Mouse (Mus musculus) spleen, embryonic (tissue): Measurements from ENCODE around the gene Hacl1.

Experiments used
- CTCF ChIA-PET: fragments of 350-600 bp; sonication (Branson Sonifier 250); formaldehyde crosslinking; loops from one replicate; lab custom pipeline; 2022; lab: Charles Lee

The Hacl1 gene

DNA sequence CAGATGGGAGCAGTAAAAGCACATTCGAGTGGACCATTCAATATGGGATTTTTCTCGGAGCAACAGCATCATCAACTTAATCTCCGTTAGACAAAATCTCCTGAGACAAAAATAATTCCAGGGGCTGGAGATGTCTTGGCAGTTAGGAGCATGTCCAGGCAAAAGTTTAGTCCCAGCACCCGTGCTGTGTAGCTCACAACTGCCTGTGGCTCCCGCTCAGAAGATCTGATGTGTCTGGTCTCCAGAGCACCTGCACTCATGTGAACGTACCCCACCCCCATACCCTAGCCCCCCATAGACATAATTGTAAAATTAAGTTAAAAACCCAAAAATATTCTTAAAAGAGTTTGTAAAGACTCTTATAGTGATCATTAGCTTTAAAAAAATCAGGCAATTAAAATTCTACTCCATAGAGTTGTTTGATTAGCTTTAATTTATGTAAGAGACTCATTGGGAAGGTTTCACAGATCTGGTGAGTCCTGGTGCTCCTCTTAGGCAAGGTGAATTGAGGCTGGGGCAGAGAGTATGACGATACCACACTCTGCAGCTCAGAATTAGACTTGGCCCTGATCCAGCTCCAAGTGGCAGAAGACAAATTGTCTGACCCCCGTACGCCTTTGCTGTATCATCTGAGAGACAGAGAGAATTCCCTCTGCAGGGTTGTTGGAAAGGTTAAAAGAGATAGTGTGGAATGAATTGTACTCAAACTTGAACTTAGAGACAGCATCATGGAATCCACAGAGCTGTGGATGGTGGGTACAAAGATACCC is 62.9 kb downstream of the Hacl1 start:
- CTCF ChIA-PET, result interaction anchor here (0.6 kb wide), 1 partner anchor 62 kb away, joined by 13 read pairs; the partner anchor contains the start of genes Btd and Gm49387

DNA sequence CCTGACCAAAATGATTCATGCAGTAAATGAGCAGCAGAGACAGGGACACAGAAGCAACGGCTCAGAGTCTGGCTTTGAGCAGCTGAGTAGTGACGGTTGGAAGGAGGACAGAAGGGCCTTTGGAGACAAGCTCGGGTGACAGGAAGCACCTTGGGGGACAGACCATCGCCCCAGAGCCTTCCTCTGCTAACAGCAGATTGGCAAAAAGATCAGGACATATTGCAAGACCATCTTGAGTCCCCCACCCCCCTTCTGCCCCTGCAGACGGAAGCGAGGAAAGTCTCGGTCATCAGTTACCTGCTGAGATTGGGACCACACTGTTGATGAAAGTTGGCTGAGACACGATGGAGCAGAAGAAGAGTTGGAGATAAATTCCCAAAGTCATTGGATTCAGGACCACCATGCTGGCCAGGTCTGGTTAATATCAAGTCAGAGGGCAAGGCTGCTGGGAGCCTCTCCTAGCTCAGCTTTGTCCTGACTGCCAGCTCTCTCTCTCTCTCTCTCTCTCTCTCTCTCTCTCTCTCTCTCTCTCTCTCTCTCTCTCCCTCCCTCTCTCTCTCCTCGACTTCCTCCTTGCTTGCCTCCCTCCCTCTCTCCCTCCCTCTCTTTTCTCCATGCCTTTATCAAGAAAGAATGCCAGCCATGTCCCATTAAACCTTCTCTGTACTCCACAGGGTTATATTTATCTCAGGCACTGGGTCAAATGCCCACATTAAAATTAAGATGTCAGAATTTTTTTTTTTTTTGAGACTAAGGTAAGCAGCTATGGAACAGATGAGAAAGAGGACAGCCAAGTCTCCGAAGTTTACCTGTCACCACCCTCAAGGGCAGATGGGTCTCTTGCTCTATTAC is 64.0 kb downstream of the Hacl1 start:
- CTCF ChIA-PET, result interaction anchor here (0.7 kb wide), 2 partner anchors 65 to 1216 kb away, joined by 8 to 11 read pairs; no protein-coding TSS in a partner anchor

DNA sequence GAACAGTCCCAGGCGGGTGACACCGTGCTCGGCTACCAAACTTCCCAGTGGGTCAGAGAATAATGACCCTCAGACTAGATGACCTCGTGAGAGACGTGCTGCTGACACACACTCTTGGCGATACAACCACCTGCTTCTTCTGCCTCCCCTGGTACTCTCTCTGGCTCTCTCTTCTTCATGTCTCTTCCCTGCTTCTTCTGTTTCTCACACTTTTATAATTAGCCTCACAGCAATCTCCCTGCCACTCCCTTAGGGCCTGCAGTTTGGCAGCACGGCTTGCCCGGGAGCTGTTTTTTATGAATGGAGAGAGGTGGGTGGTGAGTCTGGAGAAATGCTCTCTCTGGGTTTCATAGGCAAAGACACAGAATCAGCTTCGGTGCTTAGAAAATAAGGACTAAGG is 65.2 kb downstream of the Hacl1 start:
- CTCF ChIA-PET, result no interaction called here

DNA sequence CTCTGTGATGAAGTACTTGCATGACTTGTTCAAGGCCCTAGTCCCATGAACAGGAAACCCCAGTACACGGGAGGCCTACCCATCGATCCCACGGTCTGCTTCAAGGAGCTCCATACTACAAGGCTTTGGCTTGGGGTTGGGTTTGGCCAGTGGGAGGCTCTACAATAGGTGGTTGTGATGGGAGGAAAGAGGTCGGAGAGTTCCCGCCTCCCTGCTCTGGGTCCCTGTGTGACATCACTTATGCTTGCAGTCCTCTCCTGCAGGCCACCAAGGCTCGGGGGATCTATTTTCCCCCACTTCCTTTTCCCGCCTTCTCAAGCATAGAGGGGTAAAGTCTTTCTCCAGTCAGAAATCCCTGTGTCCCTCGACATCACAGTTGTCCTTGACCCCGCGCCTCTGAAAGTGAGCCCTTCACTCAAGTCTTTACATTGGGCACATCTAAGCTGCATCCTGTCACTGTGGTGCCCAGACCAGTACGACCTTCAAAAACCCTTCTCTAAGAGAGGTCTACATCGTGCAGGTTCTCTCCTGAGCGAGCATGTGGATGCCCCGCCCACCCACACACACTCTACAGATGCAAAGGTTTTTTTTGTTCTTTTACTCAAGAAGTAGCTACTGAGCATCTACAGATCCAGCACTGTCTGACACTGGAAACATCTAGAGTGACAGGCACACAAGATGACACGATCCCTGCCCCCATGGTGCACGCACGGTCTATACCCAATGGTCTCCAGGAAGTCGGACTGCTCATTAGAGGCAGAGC is 66.0 kb downstream of the Hacl1 start:
- CTCF ChIA-PET, result no interaction called here

DNA sequence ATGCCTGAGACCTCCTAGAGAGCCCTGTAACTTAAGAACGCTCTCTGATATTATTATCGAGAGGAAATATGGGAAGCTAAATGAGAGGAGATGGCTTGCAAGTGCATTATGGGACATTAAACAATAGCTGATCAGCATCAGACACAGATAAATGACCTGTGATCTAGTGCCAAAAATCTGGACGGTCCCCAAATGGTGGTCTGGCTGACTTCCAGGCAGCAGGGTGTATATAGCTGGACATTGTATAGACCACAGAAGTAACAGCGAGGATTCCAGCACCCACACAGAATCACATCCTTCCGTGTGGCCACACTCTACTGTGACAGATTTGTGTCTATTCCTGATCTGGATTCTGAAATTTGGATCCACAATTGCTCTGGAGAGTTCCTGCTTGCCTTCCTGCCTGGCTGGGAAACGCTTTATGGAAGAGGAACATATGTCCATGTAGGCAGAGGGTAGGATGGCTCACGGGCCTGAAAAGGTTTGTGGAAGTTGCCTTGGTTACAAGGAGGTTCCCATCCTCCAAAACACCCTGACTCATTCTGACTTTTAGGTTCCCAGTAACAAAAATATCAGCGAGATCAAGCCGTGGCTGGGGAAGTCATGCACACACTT is 68.4 kb downstream of the Hacl1 start:
- CTCF ChIA-PET, result no interaction called here

DNA sequence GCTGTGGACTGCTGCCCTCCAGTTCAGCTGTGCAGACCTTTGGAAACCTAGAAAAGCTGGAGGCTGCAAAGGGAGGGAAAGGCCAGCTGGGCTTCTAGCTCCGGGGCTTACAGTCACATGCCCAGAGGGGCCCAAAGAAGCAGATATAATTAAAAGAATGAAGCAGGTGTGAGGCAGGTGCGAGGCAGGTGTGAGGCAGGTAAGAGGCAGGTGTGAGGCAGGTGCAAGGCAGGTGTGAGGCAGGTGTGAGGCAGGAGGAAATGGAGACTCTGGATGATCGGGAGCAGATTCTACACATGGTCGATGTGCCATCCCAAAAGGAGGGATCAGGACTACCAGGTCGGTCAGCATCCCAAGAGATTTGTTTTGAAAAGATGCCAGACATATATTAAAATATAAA is 69.7 kb downstream of the Hacl1 start:
- CTCF ChIA-PET, result no interaction called here

DNA sequence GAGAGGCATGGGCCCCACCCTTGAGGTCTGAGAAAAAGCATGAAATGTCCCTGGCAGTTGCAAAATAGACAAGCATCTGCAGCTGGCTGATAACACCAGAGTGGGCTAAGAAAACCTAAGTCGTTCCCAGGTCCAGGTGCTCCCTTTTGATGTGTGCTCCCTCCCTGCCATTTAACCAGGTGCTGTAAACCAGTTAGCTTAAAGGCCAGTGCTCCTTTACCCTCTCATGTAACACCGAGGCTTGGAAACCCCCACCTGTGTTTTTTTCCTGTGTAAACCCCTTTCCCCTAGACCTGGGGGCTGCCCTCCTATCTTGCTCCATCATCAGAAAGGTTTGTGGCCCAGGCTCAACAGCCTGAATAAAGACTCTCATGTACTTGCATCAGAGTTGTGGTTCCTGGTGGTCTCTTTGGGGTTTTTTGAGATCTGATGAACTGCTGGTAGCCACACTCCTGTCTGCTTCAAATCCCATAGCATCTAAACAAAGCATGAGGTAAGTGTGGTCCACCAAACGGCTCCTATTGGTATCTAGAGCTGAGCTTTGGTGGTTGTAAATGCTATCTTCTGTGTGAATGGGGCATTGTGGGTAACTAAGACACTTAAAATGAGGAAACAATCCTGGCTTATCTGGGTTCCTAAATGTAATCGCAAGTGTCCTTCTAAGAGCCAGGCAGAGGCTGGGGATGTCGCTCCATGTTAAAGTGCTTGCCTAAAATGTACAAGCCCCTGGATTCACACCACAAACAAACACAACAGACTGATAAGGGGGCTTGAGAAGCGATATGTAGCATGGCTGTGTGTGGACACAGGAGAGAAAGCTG is 70.7 kb downstream of the Hacl1 start:
- CTCF ChIA-PET, result no interaction called here

DNA sequence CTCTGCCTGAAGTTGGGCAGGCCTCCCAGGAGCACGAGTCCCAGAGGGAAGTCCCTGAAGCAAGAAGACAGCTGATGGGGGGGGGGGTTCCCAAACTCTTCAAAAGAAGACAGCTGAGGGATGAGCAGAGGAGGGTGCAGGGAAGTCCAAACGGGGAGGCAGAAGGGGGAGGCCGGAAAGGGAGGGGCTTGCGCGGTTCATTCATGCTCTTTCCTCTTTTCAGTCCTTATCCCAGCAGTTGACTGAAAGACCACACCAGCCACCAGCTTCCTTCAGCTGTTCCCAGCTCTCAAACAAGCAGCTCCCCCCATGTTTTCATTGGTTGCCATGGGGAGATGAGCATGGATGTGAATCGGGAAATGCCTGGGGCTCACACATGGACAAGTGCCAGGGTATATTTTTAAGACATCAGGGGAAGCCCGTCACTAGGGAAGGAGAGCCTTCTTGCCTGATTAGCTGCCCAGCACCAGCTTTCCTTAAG is 71.9 kb downstream of the Hacl1 start:
- CTCF ChIA-PET, result no interaction called here

DNA sequence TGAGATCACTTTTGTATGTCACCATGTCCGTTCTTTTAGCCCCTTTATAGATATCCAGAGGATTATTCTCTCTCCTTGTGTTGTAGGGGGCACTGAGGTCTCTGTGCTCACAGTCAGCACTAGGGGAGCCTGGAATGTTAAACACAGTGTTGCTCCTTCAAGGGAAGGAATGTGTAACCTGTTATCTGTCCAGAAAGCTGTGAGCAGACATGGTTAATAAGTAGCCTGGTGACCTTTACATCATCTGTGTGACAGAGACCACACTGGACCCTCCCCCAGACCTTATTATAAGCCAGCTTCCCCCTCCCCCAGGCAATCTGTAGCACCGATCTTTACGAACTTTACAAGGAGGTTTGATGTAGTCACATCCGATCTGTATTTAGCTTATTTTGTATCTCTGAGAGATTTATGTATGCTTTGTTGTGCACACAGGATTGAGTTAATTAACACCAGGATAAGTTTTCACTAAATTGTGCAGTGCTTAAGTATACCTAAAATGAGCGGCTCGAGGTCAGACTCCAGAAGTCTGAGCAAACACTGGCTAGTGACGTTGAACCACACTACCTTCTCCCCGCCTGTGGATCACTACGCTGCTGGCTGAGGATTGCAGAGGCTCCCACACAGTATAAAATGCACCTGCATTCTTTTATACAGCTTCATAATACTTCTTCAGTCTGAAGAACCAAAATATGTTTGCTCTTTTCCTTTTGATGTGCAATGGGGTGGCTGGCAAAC is 75.4 kb downstream of the Hacl1 start:
- CTCF ChIA-PET, result interaction anchor here (0.6 kb wide), 1 partner anchor 45 kb away, joined by 3 read pairs; no protein-coding TSS in a partner anchor

DNA sequence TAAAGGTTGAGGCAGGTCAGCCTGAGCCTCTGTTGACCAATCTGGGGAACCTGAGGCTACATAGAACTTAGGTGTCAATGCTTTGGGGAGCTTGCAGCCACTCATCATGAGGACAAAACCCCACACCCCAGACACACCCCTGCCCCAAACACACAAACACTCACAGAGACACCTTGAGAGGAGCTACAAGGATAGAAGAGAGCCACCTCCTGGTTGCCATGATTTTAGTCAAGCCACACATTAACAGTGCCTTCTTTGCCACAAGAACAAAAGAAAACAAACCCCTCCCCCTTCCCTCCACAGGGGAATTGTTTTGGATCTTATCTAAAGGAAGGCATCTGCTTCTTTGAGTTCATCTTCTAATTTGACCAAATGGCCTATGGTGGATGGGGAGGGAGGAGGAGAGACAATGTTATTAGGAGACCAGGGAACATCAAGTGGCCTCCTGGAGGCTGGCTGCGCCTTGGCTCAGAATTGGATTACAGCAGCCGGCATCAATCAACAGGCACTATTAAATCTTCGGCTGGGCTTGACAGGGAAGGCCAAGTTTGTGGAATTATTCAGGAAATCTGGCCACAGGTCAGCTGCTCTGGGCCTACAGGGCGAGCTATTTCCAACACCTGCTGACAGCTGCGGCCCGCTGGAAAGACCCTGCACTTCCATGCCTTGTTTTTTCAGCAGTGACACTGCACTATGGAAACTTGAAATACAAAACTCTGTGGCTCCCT is 76.5 kb downstream of the Hacl1 start:
- CTCF ChIA-PET, result interaction anchor here (0.6 kb wide), 1 partner anchor 46 kb away, joined by 3 read pairs; no protein-coding TSS in a partner anchor

DNA sequence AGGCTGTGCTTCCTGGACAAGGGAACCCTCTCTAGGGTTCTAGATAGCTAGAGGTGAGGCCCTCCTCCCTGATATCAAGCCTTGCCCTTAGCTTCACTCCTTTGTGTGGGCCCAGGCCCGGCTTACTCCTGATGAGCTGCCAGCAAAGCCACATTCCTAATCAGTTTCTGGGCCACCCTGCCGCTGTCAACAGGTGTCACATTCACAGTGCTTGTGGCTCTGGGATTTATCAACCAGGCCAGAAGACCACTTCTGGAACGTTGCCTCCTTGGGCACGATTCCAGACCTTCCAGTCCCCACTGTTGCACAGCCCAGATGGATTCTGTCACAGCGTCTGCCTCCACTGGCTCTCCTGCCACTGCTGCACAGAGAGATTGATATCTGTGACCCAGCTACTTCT is 80.2 kb downstream of the Hacl1 start:
- CTCF ChIA-PET, result no interaction called here

DNA sequence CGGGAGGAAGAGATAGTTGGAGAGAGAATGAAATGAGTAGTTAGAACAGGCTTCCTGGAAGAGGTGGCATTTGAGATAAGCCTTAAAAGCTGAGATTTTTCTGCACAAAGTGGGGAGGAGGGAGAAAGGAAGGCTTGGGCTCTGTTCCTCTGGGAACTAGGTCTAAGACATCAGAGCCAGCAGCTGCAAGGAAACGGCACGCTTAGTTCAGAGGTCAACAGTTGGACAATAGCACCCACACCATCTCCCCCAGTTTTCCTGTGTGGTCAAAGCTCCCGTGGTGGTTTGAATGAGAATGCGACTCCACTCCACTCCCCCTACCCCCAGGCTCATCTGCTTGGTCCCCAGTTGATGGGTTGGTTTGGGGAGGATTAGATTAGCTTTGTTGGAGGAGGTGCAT is 81.9 kb downstream of the Hacl1 start:
- CTCF ChIA-PET, result no interaction called here

DNA sequence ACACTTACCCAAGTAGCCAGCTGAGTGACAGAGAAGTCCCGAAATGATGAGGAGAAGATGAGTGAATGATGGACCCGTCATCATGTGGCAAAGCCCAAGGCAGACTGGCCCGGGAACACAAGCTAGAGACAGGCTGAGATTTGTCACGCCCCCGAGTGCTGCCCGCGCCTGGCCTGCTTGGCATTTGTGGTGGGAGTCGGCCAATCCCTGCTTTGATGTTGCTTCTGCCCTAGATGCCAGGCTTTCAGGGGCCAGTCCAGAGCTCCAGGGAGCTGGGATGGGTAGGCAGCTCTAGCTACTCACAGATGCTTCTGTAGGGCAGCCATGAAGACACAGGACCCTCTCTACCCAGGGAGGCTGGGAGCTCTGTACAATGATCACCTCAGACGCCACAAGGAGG is 83.3 kb downstream of the Hacl1 start:
- CTCF ChIA-PET, result no interaction called here

DNA sequence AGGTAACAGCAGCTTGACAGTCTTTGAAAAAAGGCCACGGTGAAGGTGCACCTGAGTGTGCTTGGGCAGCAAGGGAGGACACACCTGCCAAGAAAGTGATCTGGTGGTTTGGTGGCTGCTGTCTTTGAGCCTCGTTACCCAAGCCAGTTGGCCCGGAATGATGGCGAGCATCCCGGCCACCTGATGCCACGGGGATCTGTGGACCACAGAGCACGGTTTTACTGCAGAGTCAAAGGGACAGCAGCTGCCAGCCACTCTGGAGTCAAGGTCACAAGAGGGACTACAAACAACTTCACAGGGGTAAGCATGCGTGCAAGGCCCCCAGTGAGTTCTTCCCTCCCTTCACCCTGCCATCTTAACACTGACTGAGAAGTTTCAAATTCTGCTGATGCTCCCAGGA is 83.8 kb downstream of the Hacl1 start:
- CTCF ChIA-PET, result no interaction called here

DNA sequence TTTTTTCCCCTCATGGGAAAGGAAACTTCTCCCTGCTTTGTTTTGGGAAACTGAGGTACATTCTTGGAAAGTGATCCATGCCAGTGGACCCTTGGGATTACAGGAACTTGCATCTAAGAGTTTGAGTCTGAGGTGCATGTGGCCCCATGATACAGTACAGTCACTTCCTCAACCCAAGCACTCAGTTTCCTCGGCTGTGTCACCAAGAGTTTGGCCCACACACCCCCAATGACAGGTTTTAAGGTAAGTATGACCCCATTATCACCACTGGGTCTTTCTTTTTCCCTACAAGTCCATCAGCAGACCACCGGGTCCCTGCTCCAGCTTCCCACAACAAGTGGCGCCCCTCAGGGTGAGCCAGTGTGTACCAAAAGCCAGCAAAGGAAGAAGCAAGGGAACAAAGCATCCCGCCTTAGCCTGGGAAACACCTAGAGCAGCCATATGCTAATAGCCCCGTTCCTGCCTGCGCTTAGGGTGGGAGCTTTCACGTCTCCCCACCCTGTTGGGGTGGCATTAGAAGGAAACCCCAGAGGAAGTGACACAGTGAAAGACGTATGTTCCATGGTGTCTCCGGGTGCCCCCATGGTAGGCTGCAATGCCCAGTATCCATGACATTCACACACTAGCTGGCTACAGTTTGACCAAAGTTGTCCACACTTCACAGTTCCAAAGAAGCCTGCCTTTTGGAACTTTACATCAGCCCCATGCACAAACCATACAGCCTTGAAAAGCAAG is 84.4 kb downstream of the Hacl1 start:
- CTCF ChIA-PET, result no interaction called here

DNA sequence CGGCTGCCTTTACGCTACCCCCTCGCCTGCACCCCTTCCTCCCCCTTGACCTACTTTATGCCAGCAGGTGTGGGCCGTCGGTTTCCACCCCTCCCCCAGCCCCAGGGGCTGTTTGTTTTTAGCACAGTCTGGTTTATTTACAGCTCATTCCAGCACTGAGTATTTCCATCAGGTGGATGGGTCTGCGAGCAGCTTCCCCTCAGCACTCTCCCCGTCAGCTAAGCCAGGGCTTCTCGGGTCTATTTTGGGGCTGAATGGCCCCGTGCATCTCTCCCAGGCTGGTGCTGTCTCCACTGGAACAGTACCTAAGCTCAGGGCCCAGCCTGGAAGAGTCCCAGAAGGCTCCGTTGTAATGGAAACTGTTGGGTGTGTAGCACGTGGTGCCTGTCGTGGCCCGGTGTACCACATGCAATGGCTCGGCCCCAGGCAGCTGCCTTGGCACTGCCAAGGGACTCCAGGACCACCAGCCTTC is 85.1 kb downstream of the Hacl1 start:
- CTCF ChIA-PET, result no interaction called here

DNA sequence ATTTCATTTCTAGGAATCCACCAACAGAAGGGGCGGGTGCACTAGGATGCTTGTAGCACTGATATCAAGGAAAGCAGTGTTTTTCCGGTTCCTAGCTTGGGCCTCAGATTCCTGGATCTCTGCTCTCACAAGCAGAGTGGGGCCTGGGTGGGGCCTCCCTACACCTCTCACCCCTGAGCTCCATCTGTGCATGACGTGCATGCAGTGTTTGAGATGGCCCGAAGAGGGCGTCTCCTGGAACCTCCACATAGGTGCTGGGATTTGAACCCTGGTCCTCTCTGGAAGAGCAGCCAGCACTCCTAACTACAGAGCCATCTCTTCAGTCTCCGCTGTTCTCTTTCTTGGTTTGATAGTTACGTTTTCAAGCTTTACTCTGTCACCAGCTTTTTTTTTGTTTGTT is 86.1 kb downstream of the Hacl1 start:
- CTCF ChIA-PET, result interaction anchor here (0.6 kb wide), 1 partner anchor 65 kb away, joined by 3 read pairs; no protein-coding TSS in a partner anchor
